Mouse (Mus musculus) embryo, embryonic 11 days (tissue): Measurements from ENCODE around the gene Phb2.
A peak's percentile ranks its signal among the peaks of the same experiment; 100 is the strongest.
"Not testable (repeated sequence)": the region's sequence is repeated elsewhere in the genome, so short reads cannot be mapped to it uniquely, and the experiment has no call there.

Experiments used
- DNase-seq: peaks from one replicate; pipeline ENCODE4 v3.0.0-alpha.2; 2015

The Phb2 gene

GRCm38 (mm10) chr6:124711824-124712782 lies at the start of gene Phb2, which contains the start of gene Emg1:
Gene Phb2, plus strand, starts transcription at chr6:124712336.
Gene Emg1, minus strand, starts transcription at chr6:124712178.
- peak; percentile 99 for DNase-seq

- peak; percentile 99 for DNase-seq
Observed at GRCm38 (mm10) chr6:124662477-124663423, 49.4 kb upstream of the Phb2 start, which contains the start of gene Lpcat3. Gene Lpcat3, plus strand, starts transcription at chr6:124663027.

GRCm38 (mm10) chr6:124663424-124663795 lies 48.7 kb upstream of the Phb2 start:
- no peak for DNase-seq

DNA sequence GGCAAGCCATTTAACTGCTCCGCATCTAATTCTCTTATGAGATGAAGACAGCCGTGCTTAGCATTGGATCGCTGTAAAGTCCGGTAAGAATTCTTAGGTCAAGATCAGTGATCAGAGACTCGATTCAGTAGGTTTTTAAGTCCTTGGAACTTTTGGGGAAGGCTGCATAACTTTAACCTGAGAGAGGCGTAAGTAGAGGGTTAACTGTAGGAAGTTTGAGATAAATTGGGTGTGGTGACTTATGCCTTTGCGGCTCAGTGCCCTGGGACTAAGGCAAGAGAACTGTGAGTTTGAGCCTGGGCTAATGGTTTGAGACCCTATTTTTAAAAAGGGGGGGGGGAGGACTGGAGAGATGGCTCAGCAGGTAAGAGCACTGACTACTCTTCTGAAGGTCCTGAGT lies 47.9 kb upstream of the Phb2 start:
- no peak for DNase-seq

DNA sequence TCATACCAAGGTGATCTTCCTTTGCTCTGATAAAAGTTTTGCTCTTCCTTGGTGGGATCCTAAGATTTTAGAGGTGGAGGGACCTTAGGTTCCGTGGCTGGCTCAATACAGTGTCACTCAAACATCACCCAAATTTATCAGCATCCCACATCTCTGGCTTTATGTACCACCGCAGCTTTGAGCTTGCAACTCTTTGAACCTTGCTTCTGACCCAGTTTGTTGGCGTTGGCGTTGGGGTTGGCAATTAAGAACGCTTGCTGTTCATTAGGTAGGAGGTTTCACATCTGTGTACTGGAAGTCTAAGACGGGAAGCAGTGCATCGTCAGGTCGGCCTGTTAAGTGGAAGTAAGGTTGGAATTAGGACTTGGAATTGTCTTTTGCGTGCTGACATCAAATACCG lies 47.1 kb upstream of the Phb2 start:
- no peak for DNase-seq

- DNase-seq, result no peak
Observed at GRCm38 (mm10) chr6:124669234-124669859, 42.8 kb upstream of the Phb2 start.

DNA sequence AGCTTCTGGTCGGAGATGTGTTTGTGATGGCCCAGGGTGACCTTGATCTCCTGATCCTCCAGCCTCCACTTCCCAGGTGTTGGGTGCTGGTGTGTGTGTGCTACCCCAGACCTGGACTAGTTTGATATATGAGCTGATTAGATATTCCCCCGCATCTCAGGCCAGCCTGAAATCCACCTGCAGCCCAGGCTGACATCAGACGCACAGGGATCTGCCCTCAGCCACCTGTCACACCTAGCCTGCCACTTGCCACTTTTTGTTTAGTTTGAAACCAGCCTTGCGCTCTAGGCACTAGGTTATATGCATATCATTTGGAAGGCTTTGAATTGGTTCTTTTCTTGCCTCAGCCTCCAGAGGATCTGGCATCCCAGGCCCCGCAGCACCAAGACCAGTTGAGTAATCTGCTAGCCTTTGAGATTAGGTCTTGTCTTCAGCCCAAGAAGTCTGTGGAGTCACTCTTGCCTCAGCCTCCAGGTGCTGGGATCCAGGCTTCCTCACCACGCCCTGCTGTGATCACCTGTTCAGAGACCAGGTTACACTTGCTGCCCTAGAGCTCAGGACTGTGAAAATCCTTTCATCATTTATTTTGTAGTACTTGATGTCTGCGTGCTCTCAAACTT lies 41.7 kb upstream of the Phb2 start:
- no peak for DNase-seq

DNA sequence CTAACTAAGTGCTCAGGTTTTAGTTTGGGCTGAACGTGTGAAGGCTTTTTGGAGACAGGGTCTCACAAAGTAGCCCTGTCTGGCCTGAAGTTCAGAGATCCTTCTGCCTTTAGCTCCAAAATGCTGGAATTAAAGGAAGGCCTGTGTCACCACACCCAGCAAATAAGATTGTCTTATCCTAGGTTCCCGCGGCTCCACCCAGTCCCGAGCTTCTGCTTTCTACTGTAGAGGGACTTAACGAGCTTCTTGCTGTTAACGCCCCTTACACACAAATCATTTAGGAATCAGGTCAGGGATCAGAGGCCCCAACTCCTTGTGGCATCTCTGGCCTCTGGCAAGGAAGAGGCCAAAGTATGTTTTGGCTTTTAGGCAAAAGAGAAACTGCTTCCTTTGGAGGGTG lies 40.0 kb upstream of the Phb2 start:
- DNase-seq, result no peak

DNA sequence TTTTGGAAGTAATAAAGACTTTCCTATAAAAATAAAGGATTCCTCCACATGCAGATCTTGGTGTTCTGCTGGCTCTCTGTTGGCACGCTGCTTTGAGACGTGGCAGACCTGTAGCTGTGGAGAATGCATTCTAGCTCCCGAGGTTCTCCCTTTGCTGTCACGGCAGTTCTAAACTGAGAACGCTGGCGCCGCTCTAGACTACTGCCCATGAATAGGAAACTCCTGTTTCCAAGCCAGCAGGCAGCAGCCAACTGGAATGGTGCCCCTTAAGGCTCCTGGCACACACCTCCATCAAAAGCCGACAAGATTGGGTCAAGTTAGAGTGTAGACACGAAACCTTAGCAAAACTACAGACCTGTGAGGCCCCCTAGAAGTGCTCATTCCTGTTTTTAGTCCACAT lies 38.5 kb upstream of the Phb2 start:
- no peak for DNase-seq

- no peak for DNase-seq
Observed at GRCm38 (mm10) chr6:124674591-124674990, 37.5 kb upstream of the Phb2 start.

DNA sequence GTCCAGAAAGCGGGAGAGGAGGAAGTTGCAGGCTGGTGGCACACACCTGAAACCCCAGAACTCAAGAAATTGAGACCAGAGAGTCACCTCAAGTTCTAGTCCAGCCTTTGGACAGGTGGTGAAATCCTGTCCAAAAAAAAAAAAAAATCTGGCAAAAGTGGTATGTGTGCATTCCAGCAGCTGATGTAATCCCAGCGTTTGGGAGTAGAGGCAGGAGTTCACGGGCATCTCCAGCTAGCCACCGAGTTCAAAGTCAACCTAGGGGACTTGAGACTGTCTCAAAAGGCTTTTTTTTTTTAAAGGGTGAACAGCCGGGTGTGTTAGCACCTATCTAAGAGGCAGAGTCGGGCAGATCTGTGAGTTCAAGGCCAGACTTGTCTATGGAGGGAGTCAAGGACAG lies 36.0 kb upstream of the Phb2 start:
- no peak for DNase-seq

- no peak for DNase-seq
Observed at GRCm38 (mm10) chr6:124678769-124679168, 33.4 kb upstream of the Phb2 start.

DNA sequence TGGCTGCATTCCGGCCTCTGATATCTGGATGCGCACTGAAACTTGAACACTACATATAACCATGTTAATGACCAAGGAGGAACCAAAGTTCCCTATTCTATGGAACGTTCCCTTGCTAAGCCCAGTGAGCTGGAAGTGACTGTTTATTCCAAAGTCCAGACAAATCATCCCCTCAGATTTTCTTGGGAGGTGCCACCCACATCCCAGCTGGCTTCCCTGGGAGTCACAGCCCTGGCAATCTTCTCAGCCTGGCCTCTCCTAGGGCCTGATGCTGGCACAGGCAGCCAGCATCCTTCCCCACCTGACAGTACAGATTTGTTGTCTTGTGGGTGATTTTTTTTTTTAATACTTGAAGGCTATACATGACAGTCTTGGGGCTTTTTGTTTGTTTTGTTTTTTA lies 32.6 kb upstream of the Phb2 start:
- no peak for DNase-seq

- DNase-seq, result not testable (repeated sequence)
Observed at GRCm38 (mm10) chr6:124682291-124682690, 29.8 kb upstream of the Phb2 start.

GRCm38 (mm10) chr6:124683591-124684417 lies 28.3 kb upstream of the Phb2 start:
- DNase-seq, result no peak

GRCm38 (mm10) chr6:124685606-124686386 lies 26.3 kb upstream of the Phb2 start:
- DNase-seq, result no peak

GRCm38 (mm10) chr6:124686644-124687043 lies 25.5 kb upstream of the Phb2 start:
- not testable (repeated sequence) for DNase-seq

GRCm38 (mm10) chr6:124688151-124688758 lies 23.9 kb upstream of the Phb2 start:
- DNase-seq, result no peak

GRCm38 (mm10) chr6:124689011-124689410 lies 23.1 kb upstream of the Phb2 start:
- DNase-seq, result no peak

DNA sequence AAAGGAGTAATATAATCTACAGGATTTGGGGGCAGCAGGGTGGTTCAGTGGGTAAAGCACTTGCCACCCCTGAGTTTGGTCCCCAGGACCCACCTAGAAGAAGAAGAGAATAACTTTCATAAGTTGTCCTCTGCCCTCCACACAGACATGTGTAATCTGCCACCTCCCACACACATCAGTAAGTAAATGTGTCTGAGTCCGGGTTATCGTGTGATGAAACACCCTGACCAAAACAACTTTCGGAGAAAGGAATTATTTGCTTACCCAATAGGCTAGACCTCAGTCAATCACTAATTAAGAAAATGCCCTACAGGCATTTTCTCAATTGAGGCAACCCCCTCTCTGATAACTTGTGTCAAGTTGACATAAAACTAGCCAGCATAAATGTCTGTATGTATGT lies 21.6 kb upstream of the Phb2 start:
- no peak for DNase-seq
